Mouse (Mus musculus) kidney, postnatal 25 days (tissue): ENCODE results near the gene Lenep.
"Not testable (repeated sequence)": the region's sequence is repeated elsewhere in the genome, so short reads cannot be mapped to it uniquely, and the experiment has no call there.

ENCODE experiments used
- DNase-seq, 2 experiments: peaks; one replicate each; pipeline ENCODE4 v3.0.0; 2021; ENCODE audit warnings: mixed read lengths in 2 of 2

Lenep gene

GRCm38 (mm10) chr3:89402693-89403092 is at the start of gene Lenep:
TSS of gene Lenep (minus strand) at chr3:89402793.
- no peak for DNase-seq

DNA sequence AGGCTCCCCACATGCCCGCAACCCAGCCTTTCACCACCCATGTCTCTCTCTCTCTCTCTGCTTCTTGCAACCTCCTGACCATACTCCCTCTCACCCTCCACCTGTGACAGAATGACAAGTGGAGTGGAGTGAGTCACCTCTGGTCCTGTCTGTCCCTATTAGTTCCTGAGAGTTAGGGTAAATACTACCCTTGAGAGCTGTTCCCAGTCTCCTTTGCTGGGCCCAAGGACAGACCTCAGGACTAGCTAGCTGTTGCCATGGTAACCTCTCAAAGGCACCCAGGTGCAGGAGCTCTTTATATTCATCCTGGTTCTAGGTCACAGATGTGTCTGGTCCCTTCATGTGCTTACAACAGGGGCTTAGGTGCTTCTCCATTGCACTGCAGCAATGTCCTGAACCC is 49.3 kb upstream of the Lenep start:
- DNase-seq = no peak

DNA sequence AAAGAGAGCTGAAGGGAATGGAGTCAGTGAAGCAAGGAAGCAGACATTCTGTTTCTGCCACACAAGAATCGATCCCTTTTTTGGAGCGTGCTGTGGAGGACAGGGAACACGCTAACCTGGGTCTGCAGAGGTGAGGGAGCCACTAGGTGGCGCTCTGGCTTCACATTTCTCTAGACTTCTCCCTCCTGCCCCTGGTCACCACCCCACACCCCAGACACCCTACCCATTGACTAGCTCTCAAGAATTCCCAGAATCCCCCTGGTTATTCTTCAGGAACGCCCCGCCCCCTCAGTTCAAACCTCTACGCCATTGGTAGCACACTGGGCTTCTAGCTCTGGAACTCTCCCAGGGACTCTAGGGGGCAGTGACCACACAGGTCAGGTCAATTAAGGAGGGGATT is 46.9 kb upstream of the Lenep start:
- DNase-seq = peak; percentile 84 to 86

GRCm38 (mm10) chr3:89448720-89449537 is 46.3 kb upstream of the Lenep start:
- DNase-seq = peak; percentile 79 to 83

DNA sequence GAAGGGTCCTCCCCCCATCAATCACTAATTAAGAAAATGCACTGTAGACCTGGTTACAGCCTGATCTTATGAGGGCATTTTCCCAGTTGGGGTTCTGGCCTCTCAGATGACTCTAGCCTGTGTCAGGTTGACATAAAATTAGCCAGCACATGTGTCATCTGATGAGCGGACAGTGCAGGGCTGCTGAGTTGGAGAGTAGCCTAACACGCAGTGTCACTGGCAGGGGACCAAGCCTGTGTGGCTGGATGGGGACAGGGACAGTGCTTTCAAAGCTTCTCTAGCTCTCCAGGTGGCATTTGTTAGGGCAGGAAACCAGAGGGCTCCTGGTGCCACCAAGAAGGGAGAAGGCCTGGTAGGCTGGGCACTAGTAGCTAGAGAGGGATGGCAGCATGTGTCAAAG is 38.1 kb upstream of the Lenep start:
- DNase-seq = no peak

DNA sequence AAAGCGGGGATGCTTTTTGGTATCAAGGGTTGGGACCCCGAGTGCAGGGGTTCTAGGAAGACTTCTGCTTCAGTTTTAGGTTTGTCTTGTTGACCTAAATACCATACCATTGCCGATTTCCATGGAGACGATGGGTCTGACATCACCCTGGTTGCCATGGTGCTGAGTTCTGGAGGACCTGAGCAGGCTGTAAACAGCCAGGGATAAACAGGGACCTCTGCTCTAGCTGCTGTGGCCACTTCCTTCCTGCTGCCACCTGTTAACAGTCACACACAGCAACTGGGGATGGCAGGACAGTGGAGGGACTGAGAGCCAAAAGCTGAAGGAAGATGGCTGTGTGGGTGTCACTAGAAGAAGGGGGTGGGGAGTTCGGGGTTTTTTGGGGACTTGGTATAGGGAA is 34.7 kb upstream of the Lenep start:
- peak in 1 of 2 experiments; percentile 63 for DNase-seq

DNA sequence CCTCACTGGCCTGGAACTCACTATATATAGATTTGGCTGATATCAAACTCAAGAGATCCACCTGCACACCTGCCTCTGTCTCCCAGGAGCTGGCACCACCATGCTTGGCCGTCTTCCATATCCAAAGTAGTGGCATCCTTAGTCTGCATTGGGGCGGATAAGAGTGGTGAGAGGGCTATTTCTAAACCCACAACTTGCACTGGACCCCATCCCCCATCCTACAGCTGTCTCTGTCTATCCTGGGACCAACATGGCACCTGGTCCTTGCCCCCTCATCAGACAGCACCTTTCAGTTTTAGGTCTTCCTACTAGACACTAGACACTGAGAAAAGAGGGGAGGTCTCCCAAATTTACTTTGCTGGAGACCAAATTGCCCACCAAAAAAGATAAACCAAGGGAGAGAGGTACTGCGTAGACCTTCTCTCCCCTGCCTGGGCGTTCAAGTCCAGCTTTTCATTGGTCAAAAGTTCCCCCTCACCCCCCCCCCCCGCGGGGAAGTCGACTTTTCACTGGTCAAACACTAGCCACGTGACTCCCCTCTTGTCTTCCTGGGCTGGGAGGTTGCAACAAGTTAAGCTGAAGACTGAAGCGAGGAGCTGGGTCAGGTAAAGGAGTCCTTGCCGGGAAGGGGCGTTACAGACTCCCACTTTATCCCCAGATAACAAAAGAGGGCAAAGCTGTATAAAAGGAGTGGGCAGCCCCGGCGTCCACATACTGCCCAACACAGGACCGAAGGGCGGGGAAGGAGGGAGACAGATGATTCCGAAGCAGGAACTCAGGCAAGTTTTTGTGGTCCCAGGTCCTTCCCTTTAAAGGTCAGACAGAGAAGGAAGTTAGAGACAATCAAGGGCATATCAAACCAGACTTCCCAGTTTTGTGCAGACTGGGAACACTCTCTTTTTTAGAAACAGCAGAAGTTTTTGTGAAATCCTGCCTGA is 33.9 kb upstream of the Lenep start, which contains the start of gene Pbxip1:
Gene Pbxip1, plus strand, starts transcription at position 531 of the 938 bp plus-strand sequence.
- DNase-seq = peak; percentile 82 to 91

GRCm38 (mm10) chr3:89435041-89435440 is 32.4 kb upstream of the Lenep start:
- no peak for DNase-seq

DNA sequence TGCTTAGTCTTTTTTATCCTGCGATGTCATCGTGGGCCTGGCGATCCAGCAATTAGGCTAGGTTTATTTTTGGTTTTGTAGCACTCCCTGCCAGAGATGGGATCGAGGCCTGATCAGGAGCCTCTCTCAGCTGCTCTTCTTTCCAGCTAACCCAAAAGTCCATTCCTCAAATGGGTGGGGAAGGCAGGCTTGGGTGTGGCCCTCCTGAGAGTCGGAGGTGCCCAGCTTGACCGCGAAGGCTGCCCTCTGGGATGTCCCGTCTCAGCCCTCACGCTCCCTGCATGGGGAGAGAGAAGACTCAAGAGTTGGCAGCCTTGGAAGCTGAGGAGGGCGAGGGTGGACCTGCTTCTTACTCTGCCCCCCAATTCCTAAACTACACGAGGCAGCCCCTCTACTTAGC is 31.9 kb upstream of the Lenep start:
- DNase-seq = no peak

DNA sequence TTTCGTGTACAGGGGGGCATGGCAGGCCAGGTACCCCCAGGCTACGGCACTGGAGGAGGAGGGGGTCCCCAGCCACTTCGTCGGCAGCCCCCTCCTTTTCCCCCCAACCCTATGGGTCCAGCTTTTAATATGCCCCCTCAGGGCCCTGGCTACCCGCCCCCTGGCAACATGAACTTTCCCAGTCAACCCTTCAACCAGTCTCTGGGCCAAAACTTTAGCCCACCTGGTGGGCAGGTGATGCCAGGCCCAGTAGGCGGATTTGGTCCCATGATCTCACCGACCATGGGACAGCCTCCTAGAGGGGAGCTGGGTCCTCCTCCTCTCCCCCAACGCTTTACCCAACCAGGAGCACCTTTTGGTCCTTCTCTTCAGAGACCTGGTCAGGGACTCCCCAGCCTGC is 30.0 kb upstream of the Lenep start:
- no peak for DNase-seq

GRCm38 (mm10) chr3:89430171-89431159 is 27.9 kb upstream of the Lenep start, which contains the start of gene Pygo2:
TSS of gene Pygo2 (plus strand) at chr3:89430214.
- peak; percentile 94 to 99 for DNase-seq

GRCm38 (mm10) chr3:89429021-89429420 is 26.4 kb upstream of the Lenep start:
- not testable (repeated sequence) for DNase-seq

GRCm38 (mm10) chr3:89425876-89426275 is 23.3 kb upstream of the Lenep start:
- no peak for DNase-seq

DNA sequence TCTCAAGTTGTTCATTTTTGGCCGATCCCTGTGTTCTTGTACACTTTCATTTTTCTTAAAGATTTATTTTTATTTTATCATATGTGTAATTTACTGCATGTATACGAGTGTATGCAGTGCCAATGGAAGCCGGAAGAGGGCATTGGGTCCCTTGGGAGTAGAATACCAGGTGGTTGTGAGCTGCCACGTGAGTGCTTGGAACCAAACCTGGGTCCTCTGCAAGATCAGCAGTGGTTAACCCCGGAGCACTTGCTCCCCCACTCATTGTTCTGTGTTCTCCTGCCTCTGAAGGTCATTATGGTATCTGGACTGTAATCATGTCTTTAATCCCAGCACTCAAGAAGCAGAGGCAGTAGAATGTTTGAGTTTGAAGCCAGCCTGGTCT is 22.5 kb upstream of the Lenep start:
- no peak for DNase-seq

DNA sequence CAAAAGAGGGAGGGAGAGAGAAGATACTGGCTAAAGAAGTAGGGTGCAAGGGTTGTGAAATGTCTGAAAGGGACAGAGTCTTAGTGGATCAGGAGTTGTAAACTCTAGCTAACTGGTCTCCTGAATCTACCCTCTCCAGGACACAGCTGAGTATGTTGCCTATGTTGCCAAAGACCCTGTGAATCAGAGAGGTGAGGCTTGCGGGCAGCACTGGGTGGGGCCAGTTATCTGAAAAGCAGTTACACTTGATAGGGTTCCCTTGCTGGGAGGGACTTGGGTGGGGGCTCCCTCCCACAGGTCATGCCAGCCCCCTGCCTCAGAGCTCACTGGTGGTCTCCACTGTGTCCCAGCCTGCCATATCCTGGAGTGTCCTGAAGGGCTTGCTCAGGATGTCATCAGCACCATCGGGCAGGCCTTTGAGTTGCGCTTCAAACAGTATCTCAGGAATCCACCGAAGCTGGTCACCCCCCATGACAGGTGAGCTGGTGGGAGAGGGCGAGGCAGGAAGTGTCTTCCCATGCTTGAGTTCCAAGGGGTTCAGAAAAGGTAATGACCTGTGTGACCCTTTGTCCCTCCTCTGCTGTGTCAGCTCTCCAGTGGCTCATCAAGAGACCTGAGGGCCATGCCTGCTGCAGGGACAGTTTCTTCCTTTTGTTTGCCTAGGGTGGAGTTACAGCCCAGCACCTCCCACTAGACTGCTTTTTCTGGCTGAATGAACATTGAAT is 22.0 kb upstream of the Lenep start:
- DNase-seq = no peak

DNA sequence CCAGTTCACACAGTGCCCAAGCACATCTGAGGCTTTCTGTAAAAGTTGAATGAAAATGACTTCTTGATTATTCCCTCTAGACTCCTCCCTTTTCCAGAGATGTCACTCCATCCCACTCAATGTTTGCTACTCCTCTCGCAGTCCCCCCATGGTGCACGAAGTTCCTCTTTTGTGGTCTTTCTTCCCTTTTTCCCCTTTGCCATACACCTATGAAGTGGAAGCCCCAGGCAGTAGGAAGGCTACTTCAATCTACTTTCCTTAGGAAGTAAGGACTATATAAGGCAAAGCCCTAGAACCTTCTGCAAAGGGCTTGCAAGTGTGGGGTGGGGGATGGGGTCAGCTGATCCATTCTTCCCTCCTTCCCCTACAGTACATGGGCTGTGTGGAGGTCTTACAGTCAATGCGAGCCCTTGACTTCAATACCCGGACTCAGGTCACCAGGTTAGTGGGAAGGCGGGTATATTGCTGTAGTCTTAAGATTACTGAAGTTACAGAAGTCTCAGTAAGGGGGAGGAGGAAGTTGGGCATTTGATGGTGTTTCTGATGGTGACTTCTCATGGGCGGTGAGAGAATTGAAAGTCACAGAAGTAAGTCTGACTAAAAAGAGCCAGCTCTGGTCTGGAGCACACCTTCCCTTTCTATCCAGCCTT is 20.1 kb upstream of the Lenep start:
- no peak for DNase-seq

DNA sequence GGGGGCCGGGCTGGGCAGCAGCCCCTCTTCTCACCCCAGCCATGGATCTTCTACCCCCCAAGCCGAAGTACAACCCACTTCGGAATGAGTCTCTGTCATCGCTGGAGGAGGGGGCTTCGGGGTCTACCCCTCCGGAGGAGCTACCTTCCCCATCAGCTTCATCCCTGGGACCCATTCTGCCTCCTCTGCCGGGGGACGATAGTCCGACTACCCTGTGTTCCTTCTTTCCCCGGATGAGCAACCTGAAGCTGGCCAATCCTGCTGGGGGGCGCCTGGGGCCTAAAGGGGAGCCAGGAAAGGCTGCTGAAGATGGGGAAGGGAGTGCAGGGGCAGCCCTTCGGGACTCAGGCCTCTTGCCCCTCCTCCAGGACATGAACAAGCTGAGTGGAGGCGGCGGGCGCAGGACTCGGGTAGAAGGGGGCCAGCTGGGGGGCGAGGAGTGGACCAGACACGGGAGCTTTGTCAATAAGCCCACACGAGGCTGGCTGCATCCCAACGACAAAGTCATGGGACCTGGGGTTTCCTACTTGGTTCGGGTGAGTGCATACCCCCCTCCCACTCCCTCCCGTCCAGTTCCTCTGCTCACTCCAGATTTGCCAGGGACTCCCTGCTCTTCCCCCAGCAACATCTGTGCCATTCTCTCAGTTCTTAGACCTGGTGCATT is 19.3 kb upstream of the Lenep start:
- DNase-seq = peak; percentile 31 to 59

- peak; percentile 79 to 90 for DNase-seq
Measured at GRCm38 (mm10) chr3:89421002-89421774, 18.6 kb upstream of the Lenep start.

DNA sequence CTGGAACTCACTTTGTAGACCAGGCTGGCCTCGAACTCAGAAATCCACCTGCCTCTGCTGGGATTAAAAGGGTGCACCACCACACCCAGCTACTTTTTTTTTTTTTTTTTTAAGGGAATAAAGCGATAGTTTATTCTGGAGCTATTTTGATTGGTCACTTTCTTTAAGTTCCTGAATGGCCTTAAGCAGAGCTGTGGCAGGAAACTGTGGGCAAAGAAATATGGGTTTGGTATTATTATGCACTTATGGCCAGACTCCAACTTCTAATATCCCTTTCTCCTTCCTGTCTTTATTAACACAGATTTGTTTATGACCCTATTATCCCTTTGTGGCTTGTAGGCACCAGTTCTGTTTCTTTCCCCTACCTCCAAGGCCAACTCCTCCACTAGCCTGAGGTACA is 17.8 kb upstream of the Lenep start:
- DNase-seq = no peak

DNA sequence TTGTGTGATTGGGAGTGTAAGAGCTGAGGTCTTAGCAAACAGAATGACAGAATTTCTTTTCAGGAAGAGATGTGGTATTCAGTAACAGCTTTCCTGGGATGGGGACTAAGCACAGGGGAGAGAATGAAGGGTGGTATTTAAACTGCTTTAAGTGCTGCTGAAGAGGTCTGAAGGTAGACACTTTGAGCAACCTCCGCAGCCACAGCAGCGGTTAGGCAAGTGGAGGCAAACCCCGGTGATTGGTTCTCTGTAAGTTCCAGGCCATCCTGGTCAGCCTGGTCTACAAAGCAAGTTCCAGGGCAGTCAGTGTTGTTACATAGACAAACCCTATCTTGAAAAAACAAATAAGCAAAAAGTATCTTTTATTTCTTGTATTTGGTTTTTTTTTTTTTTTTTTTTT is 17.4 kb upstream of the Lenep start:
- no peak for DNase-seq
